Mouse (Mus musculus) forebrain, postnatal 0 days (tissue): ENCODE measurements around the gene Gm10320. TPM values are rescaled to one million over a fixed set of nuclear protein-coding genes. Genes with fewer than 3 reads are reported as not detected.

Experiments
- ATAC-seq: fragments of 200-750 bp; cut with Nextera tagmentation; 2 replicates; pipeline ENCODE4 v1.8.0; 2017; ENCODE audit warnings: mild to moderate bottlenecking, moderate library complexity
- DNase-seq: peaks from one replicate; pipeline ENCODE4 v3.0.0-alpha.2; 2015
- H3K27ac ChIP-seq: fragments of 300-500 bp; sonication (generic); 2 replicates; pipeline ENCODE4 v1.5.1; 2014; ENCODE audit warnings: low read depth, mild to moderate bottlenecking, antibody characterized with exemption, low read length, moderate library complexity, mixed read lengths
- H3K27me3 ChIP-seq: fragments of 300-500 bp; sonication (generic); 2 replicates; pipeline ENCODE4 v1.6.1; 2014; ENCODE audit warnings: mild to moderate bottlenecking, low read length, mixed read lengths; ENCODE audit not compliant: insufficient read depth
- H3K36me3 ChIP-seq: fragments of 300-500 bp; sonication (generic); 2 replicates; pipeline ENCODE4 v1.6.1; 2014; ENCODE audit warnings: mild to moderate bottlenecking, moderate library complexity; ENCODE audit not compliant: insufficient read depth
- H3K4me1 ChIP-seq: fragments of 300-500 bp; sonication (generic); 2 replicates; pipeline ENCODE4 v1.6.1; 2014; ENCODE audit warnings: antibody characterized with exemption; ENCODE audit not compliant: insufficient read depth
- H3K4me2 ChIP-seq: fragments of 300-500 bp; sonication (generic); 2 replicates; pipeline ENCODE4 v1.6.1; 2014; ENCODE audit warnings: low read depth, mild to moderate bottlenecking, moderate library complexity
- H3K4me3 ChIP-seq: fragments of 300-500 bp; sonication (generic); 2 replicates; pipeline ENCODE4 v1.5.1; 2014; ENCODE audit warnings: low read depth, low read length, mixed read lengths
- H3K9ac ChIP-seq: fragments of 300-500 bp; sonication (generic); 2 replicates; pipeline ENCODE4 v1.6.1; 2014; ENCODE audit warnings: mild to moderate bottlenecking
- H3K9me3 ChIP-seq: fragments of 300-500 bp; sonication (generic); 2 replicates; pipeline ENCODE4 v1.6.1; 2016; ENCODE audit warnings: low read length
- CTCF ChIP-seq: sonication (generic); IDR thresholded peaks from 2 replicates; pipeline ENCODE4 v1.5.1; 2016; ENCODE audit warnings: antibody characterized with exemption, control low read depth, low read depth
- WGBS: fragments of 180-500 bp; shearing (Covaris S2); extraction: QIAGEN DNeasy Blood & Tissue Kit; methylation state at CpG from one replicate; pipeline ENCODE4 v1.1.7; 2014; 5-methylcytosine and 5-hydroxymethylcytosine counted together
- polyA plus RNA-seq: library from polyadenylated mRNA; unstranded; fragments of >200 nt; fragmentation: Nextera tagmentation; extraction: Ambion mirVana; gene quantifications from 2 replicates; pipeline ENCODE4 v1.2.1, GENCODE M21; 2015
- total RNA-seq: library from RNA; depleted of rRNA; stranded (reverse); fragments of >200 nt; gene quantifications from 2 replicates; pipeline ENCODE4 v1.2.3, GENCODE M21; 2014; rRNA removed

Gm10320 gene
- total and polyA plus RNA-seq, 2 experiments from 2014 or later: 0.74 TPM; not detected in 1

DNA sequence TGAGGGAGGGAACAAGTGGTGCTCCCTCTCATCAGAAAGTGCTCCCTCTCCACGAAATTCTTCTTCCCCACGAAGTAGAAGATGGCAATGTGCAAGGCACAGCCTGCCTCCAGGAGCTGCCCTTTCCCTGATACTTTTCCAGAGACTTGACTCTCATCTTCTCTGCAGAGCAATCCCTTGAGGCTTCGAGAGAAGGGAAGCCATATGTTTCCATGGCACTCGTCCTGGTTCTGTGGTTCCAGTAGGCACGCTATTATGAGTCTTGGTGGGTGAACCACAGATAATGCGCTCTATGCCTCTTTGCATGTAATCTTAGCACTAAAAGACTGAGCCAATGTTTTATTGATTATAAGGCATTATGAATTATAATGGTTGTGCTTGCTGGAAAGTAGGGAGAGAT is 44.1 kb downstream of the Gm10320 start:
- no peak overlapping the region for H3K27ac ChIP-seq
- TF ChIP-seq CTCF: no peak
- no peaks in the 10 kb centered on the region for H3K27me3 ChIP-seq
- no peaks in the 10 kb centered on the region for H3K36me3 ChIP-seq
- no peak overlapping the region for H3K9ac ChIP-seq
- DNase-seq (no peak), ATAC-seq (no peak)
- no peak overlapping the region for H3K4me2 ChIP-seq
- H3K4me3 ChIP-seq: no peak overlapping the region
- WGBS: 75% methylated on average over 6 of the region's 6 CpGs
- H3K9me3 ChIP-seq: 0 out of 2 replicates have a peak, but pooled peaks cover 5% of the 10 kb centered on the region
- no peaks in the 10 kb centered on the region for H3K4me1 ChIP-seq

- no peak for ATAC-seq
- Histone ChIP-seq H3K36me3 (no peaks in the 10 kb centered on the region), H3K9ac (no peak overlapping the region), H3K4me1 (no peaks in the 10 kb centered on the region), H3K27me3 (no peaks in the 10 kb centered on the region), H3K4me2 (no peak overlapping the region), H3K9me3 (no peaks in the 10 kb centered on the region), H3K4me3 (no peak overlapping the region), H3K27ac (no peak overlapping the region)
- WGBS: 88% methylated on average over 7 of the region's 7 CpGs
- no peak for DNase-seq
- no peak for TF ChIP-seq CTCF
Measured at GRCm38 (mm10) chr13:98445391-98446125, 46.2 kb downstream of the Gm10320 start.

DNA sequence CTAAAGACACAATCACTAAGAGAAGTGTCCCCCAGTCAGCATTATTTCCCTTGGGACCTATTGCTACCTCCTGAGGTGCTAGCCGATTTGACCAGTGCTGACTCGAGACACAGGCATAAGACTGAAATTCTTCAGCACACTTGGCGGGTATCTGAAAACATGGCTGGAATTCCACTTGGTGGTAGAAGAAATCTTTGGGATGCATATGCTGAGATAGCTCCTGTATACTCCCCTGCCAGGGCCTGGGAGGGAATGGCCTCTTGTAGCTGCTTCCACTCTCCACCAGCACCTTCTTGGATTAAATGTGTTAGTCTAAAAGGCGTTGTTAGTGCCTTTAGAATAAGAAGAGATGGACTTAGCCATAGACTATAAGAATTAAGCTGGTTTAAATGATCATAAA is 50.8 kb downstream of the Gm10320 start:
- Histone ChIP-seq H3K9me3 (no peaks in the 10 kb centered on the region), H3K4me3 (no peak overlapping the region), H3K27ac (no peak overlapping the region), H3K4me2 (no peak overlapping the region), H3K9ac (no peak overlapping the region), H3K27me3 (no peaks in the 10 kb centered on the region), H3K36me3 (no peaks in the 10 kb centered on the region), H3K4me1 (no peaks in the 10 kb centered on the region)
- no peak for TF ChIP-seq CTCF
- DNase-seq (no peak), ATAC-seq (no peak)
- 91% methylated on average over 4 of the region's 4 CpGs for WGBS

DNA sequence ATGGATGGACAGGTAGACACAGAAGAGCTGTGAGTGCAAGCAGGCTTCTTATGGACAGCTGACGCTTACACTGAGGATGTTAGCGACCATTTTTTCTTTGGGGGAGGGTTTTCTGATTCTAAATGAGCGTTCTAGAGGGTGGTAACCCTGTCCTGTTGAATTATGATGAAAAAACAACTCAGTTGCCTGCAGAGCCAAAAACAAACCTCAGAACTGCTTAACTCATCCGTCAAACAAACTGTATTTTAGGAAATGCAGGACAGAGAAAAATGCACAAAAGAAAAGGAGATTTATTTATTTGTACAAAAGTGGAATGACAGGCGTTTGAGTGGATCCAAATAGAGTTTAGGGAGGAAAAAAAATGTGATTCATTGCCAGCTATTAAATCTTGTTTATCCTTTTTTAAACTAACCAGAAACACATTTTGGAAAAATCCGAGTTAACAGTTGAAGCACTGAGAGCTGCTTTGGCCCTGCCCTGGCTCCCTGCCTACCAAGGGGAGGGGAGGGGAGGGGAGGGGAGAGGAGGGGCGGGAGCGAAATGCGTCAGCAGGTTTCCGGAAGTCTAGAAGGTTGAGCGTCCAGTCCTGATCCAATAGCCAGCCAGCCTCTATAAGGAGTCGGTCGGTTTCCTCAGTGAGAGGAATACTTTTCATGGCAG is 51.4 kb downstream of the Gm10320 start:
- no peak overlapping the region for H3K4me3 ChIP-seq

More for the DNA sequence above, 51.4 kb downstream of the Gm10320 start:
- Histone ChIP-seq H3K9ac (no peak overlapping the region), H3K9me3 (no peaks in the 10 kb centered on the region), H3K27me3 (no peaks in the 10 kb centered on the region), H3K27ac (no peak overlapping the region), H3K4me2 (no peak overlapping the region), H3K36me3 (no peaks in the 10 kb centered on the region), H3K4me1 (no peaks in the 10 kb centered on the region)
- 64% methylated on average over 13 of the region's 13 CpGs for WGBS
- DNase-seq: no peak
- ATAC-seq: no peak
- TF ChIP-seq CTCF: no peak

Other genes with a start within 250 kb of the Gm10320 start
- 27.5 and 33.5 TPM in 2 replicates for gene Utp15, start 229.0 kb downstream of the Gm10320 start, total RNA-seq
- gene Utp15, start 229.0 kb downstream of the Gm10320 start, polyA plus RNA-seq: 16.5 and 22.0 TPM in 2 replicates
- 95.5 and 110 TPM in 2 replicates for gene Ankra2, start 228.9 kb downstream of the Gm10320 start, total RNA-seq
- 81.6 and 85.9 TPM in 2 replicates for gene Ankra2, start 228.9 kb downstream of the Gm10320 start, polyA plus RNA-seq
- gene Gm21976, start 212.1 kb downstream of the Gm10320 start, total RNA-seq: 1.0 TPM in 1 of 2 replicates, not detected in the other
- gene Gm21976, start 212.1 kb downstream of the Gm10320 start, polyA plus RNA-seq: not detected in 2 replicates
- gene Btf3, start 175.0 kb downstream of the Gm10320 start, total RNA-seq: 435 and 523 TPM in 2 replicates
- gene Btf3, start 175.0 kb downstream of the Gm10320 start, polyA plus RNA-seq: 562 and 667 TPM in 2 replicates
- 2.0 and 2.2 TPM in 2 replicates for gene Foxd1, start 137.8 kb downstream of the Gm10320 start, total RNA-seq
- gene Foxd1, start 137.8 kb downstream of the Gm10320 start, polyA plus RNA-seq: 0.62 and 0.86 TPM in 2 replicates
- 0.10 TPM in 1 of 2 replicates, not detected in the other for gene Tmem174, start 145.4 kb upstream of the Gm10320 start, total RNA-seq
- gene Tmem174, start 145.4 kb upstream of the Gm10320 start, polyA plus RNA-seq: not detected in 2 replicates
- not detected in 2 replicates for gene Tmem171, start 202.8 kb upstream of the Gm10320 start, total RNA-seq
- 0.28 TPM in 1 of 2 replicates, not detected in the other for gene Tmem171, start 202.8 kb upstream of the Gm10320 start, polyA plus RNA-seq